ENCODE assay signal across 16 mouse cellular contexts in the genomic region with DNA sequence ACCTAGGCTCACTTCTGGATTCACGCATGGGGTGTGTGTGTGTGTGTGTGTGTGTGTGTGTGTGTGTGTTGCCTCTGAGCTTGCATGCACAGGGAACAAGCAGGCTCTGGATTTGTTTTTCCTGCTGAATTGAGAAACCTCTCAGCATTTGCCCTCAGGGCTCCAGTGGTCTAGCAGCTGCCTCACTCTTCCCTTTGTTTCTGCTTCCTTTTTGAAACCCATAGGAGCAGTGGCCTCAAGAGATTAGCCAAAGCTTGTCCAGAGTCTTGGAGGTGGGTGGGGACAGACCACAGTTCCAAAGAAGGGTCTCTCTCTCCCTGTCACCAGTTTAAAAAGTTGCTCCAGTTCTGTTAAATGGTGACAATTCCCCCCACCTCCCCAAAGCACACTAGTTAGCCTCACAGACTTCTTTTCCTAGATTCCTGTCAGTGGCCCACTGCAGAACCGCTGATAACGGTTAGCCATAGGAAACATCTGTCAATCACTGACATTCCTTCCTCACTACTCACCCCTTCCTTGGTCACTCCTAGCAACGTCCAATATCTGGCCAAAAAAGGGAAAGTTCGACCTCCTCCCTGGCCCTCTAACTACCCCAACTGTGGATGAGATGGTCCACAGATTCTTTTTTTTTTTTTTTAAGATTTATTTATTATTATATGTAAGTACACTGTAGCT. TPM values are rescaled to one million over a fixed set of nuclear protein-coding genes. Genes with fewer than 3 reads are reported as not detected.
DNase-seq lines count a peak whose midpoint lies in the region; ATAC-seq lines count a peak whose summit lies in the region.
"Had no signal": no experiment of that assay in that cellular context is flagged by ENCODE, and none has a peak within 500 bp of the region (broad histone marks: within the 10 kb centered on the region; RNA-seq: fewer than 3 reads in every experiment).

No protein-coding gene starts in this region.

- H3K4me1 ChIP-seq in hindbrain, embryonic 10.5 days (replicated peaks): peaks cover 26% of the 10 kb centered on the region
- H3K4me1 ChIP-seq in hindbrain, embryonic 13.5 days (replicated peaks): peaks cover 7% of the 10 kb centered on the region
- H3K4me1 ChIP-seq in embryonic facial prominence, embryonic 15.5 days: peaks cover 10% of the 10 kb centered on the region; the same call in 1 of the 2 replicates

- H3K4me2 ChIP-seq in hindbrain, embryonic 13.5 days: no peak overlapping the region
- no peak overlapping the region for H3K4me2 ChIP-seq in embryonic facial prominence, embryonic 15.5 days (replicated peaks)
- H3K4me2 ChIP-seq: limb, embryonic 13.5 days; midbrain, embryonic 15.5 days had no signal

- no peak overlapping the region for H3K4me3 ChIP-seq in hindbrain, embryonic 10.5 days
- H3K4me3 ChIP-seq in hindbrain, embryonic 13.5 days: no peak overlapping the region
- no peak overlapping the region for H3K4me3 ChIP-seq in embryonic facial prominence, embryonic 15.5 days (replicated peaks)
- H3K4me3 ChIP-seq: limb, embryonic 13.5 days; midbrain, embryonic 15.5 days had no signal

- ATAC-seq in hindbrain, embryonic 13.5 days (ENCODE audit: low FRiP score): no peak
- 0 out of 2 replicates have a peak, but pooled peaks have one; percentile 21 for ATAC-seq in embryonic facial prominence, embryonic 15.5 days (ENCODE audit: insufficient number of reproducible peaks, low FRiP score, low TSS enrichment, low read depth)
- no peak for ATAC-seq in CD4-positive, CD25-positive, alpha-beta regulatory T cell, adult 4 months
- ATAC-seq: forebrain, postnatal 0 days; midbrain, embryonic 15.5 days had no signal

- H3K27me3 ChIP-seq in hindbrain, embryonic 10.5 days (ENCODE audit: insufficient read depth, poor library complexity, severe bottlenecking): no peaks in the 10 kb centered on the region
- no peaks in the 10 kb centered on the region for H3K27me3 ChIP-seq in hindbrain, embryonic 13.5 days
- no peaks in the 10 kb centered on the region for H3K27me3 ChIP-seq in embryonic facial prominence, embryonic 15.5 days
- H3K27me3 ChIP-seq: limb, embryonic 13.5 days; midbrain, embryonic 15.5 days had no signal

- H3K9me3 ChIP-seq in hindbrain, embryonic 10.5 days: no peaks in the 10 kb centered on the region
- no peaks in the 10 kb centered on the region for H3K9me3 ChIP-seq in hindbrain, embryonic 13.5 days
- no peaks in the 10 kb centered on the region for H3K9me3 ChIP-seq in embryonic facial prominence, embryonic 15.5 days (replicated peaks)
- H3K9me3 ChIP-seq: G1E; limb, embryonic 13.5 days; midbrain, embryonic 15.5 days had no signal

- WGBS in hindbrain, embryonic 10.5 days: 27% methylated on average over 5 of the region's 5 CpGs
- 40% methylated on average over 5 of the region's 5 CpGs for WGBS in hindbrain, embryonic 13.5 days
- WGBS in embryonic facial prominence, embryonic 15.5 days: 25% methylated on average over 5 of the region's 5 CpGs

- no peak for DNase-seq in hindbrain, embryonic 10.5 days (ENCODE audit: low spot score)
- DNase-seq in 3T3-L1 (ENCODE audit: low read depth, low spot score): peak; percentile 93
- DNase-seq in ES-CJ7 (ENCODE audit: low read depth, low spot score): peak; percentile 71
- DNase-seq in lung, postnatal 10 days: no peak
- DNase-seq in layer of hippocampus, adult 9-11 months: no peak
- DNase-seq: cerebellum, adult 2 months; forebrain, postnatal 0 days; gastrocnemius, postnatal 25 days; kidney, postnatal 14 days; thymus, postnatal 25 days had no signal

- H3K9ac ChIP-seq in hindbrain, embryonic 13.5 days: no peak overlapping the region
- no peak overlapping the region for H3K9ac ChIP-seq in embryonic facial prominence, embryonic 15.5 days
- H3K9ac ChIP-seq: forebrain, postnatal 0 days; limb, embryonic 13.5 days; midbrain, embryonic 15.5 days had no signal

- H3K36me3 ChIP-seq in hindbrain, embryonic 10.5 days: no peaks in the 10 kb centered on the region
- H3K36me3 ChIP-seq in hindbrain, embryonic 13.5 days: no peaks in the 10 kb centered on the region
- H3K36me3 ChIP-seq in embryonic facial prominence, embryonic 15.5 days: no peaks in the 10 kb centered on the region
- H3K36me3 ChIP-seq: G1E; limb, embryonic 13.5 days; midbrain, embryonic 15.5 days had no signal

- peak overlapping the region; percentile 42; the same call in 1 of the 2 replicates for H3K27ac ChIP-seq in hindbrain, embryonic 10.5 days
- no peak overlapping the region for H3K27ac ChIP-seq in hindbrain, embryonic 13.5 days
- H3K27ac ChIP-seq in embryonic facial prominence, embryonic 15.5 days (replicated peaks): peak overlapping the region; percentile 65; the same call in 1 of the 2 replicates
- H3K27ac ChIP-seq: limb, embryonic 13.5 days; midbrain, embryonic 15.5 days had no signal

RNA-seq across cellular contexts. Expression of gene Ggta1, which starts 24.1 kb away (rescaled TPM):
- 5.0 and 6.4 TPM in 2 replicates for polyA plus RNA-seq in hindbrain, embryonic 10.5 days (2016; fragmentation: Nextera tagmentation; extraction: Ambion mirVana)
- 6.2 and 6.3 TPM in 2 replicates for polyA plus RNA-seq in hindbrain, embryonic 13.5 days (2015; fragmentation: Nextera tagmentation; extraction: Ambion mirVana)
- polyA plus RNA-seq in embryonic facial prominence, embryonic 15.5 days (2015; fragmentation: Nextera tagmentation; extraction: Ambion mirVana): 33.5 and 38.3 TPM in 2 replicates
- 10 to 100 TPM; 19.3 to 28.4 TPM for polyA plus RNA-seq in CD4-positive, CD25-positive, alpha-beta regulatory T cell, adult 4 months (2017; shearing (Covaris generic))

Comparison
In these comparisons a context has a peak if more than half of its experiments do, and no peak if none do; other contexts are left out.
1. DNase-seq: peak in 3T3-L1 (single experiment) and ES-CJ7 (single experiment); none in hindbrain, embryonic 10.5 days (single experiment), lung, postnatal 10 days (single experiment) and layer of hippocampus, adult 9-11 months (single experiment).